Mouse (Mus musculus): ENCODE measurements around the gene Olfr981. TPM values are rescaled to one million over a fixed set of nuclear protein-coding genes. Genes with fewer than 3 reads are reported as not detected.

Olfr981 gene
- polyA plus RNA-seq, 1 experiment from 2014 or later, result not detected

Other genes starting within 250 kb of the Olfr981 start
- gene Olfr968, start 238.2 kb upstream of the Olfr981 start, polyA plus RNA-seq (2014; fragmentation: Nextera tagmentation; extraction: Ambion mirVana), result not detected in 2 replicates
- not detected in 2 replicates for gene Olfr969, start 230.5 kb upstream of the Olfr981 start, polyA plus RNA-seq (2014; fragmentation: Nextera tagmentation; extraction: Ambion mirVana)
- not detected in 2 replicates for gene Olfr970, start 212.6 kb upstream of the Olfr981 start, polyA plus RNA-seq (2014; fragmentation: Nextera tagmentation; extraction: Ambion mirVana)
- not detected in 2 replicates for gene Olfr971, start 184.6 kb upstream of the Olfr981 start, polyA plus RNA-seq (2014; fragmentation: Nextera tagmentation; extraction: Ambion mirVana)
- gene Olfr972, start 155.0 kb upstream of the Olfr981 start, polyA plus RNA-seq (2014; fragmentation: Nextera tagmentation; extraction: Ambion mirVana), result not detected in 2 replicates
- not detected in 2 replicates for gene Olfr229, start 114.1 kb upstream of the Olfr981 start, polyA plus RNA-seq (2014; fragmentation: Nextera tagmentation; extraction: Ambion mirVana)
- gene Olfr974, start 84.0 kb upstream of the Olfr981 start, polyA plus RNA-seq (2014; fragmentation: Nextera tagmentation; extraction: Ambion mirVana), result not detected in 2 replicates
- not detected in 2 replicates for gene Olfr975, start 69.4 kb upstream of the Olfr981 start, polyA plus RNA-seq (2014; fragmentation: Nextera tagmentation; extraction: Ambion mirVana)
- gene Olfr976, start 60.3 kb upstream of the Olfr981 start, polyA plus RNA-seq (2014; fragmentation: Nextera tagmentation; extraction: Ambion mirVana), result not detected in 2 replicates
- not detected in 2 replicates for gene Olfr978, start 29.4 kb upstream of the Olfr981 start, polyA plus RNA-seq (2014; fragmentation: Nextera tagmentation; extraction: Ambion mirVana)
- gene Olfr979, start 18.0 kb upstream of the Olfr981 start, polyA plus RNA-seq (2014; fragmentation: Nextera tagmentation; extraction: Ambion mirVana), result not detected in 2 replicates
- gene Olfr980, start 11.9 kb upstream of the Olfr981 start, polyA plus RNA-seq (2014; fragmentation: Nextera tagmentation; extraction: Ambion mirVana), result not detected in 2 replicates
- not detected in 2 replicates for gene Olfr982, start 52.4 kb downstream of the Olfr981 start, polyA plus RNA-seq (2014; fragmentation: Nextera tagmentation; extraction: Ambion mirVana)
- gene Olfr983, start 72.1 kb downstream of the Olfr981 start, polyA plus RNA-seq (2014; fragmentation: Nextera tagmentation; extraction: Ambion mirVana), result not detected in 2 replicates
- not detected in 2 replicates for gene Olfr984, start 92.7 kb downstream of the Olfr981 start, polyA plus RNA-seq (2014; fragmentation: Nextera tagmentation; extraction: Ambion mirVana)
- gene Olfr985, start 108.7 kb downstream of the Olfr981 start, polyA plus RNA-seq (2014; fragmentation: Nextera tagmentation; extraction: Ambion mirVana), result not detected in 2 replicates
- not detected in 2 replicates for gene Tmem225, start 126.7 kb downstream of the Olfr981 start, polyA plus RNA-seq (2014; fragmentation: Nextera tagmentation; extraction: Ambion mirVana)
- not detected in 2 replicates for gene Olfr986, start 159.5 kb downstream of the Olfr981 start, polyA plus RNA-seq (2014; fragmentation: Nextera tagmentation; extraction: Ambion mirVana)
- 7.9 TPM in 2 replicates for gene Zfp202, start 170.9 kb downstream of the Olfr981 start, polyA plus RNA-seq (2014; fragmentation: Nextera tagmentation; extraction: Ambion mirVana)
- 4.1 and 6.7 TPM in 2 replicates for gene Scn3b, start 247.8 kb downstream of the Olfr981 start, polyA plus RNA-seq (2014; fragmentation: Nextera tagmentation; extraction: Ambion mirVana)

Measured in embryonic facial prominence, embryonic 11.5 days (tissue).